Mouse (Mus musculus): ENCODE measurements around the gene Pum2. TPM values are rescaled to one million over a fixed set of nuclear protein-coding genes. Genes with fewer than 3 reads are reported as not detected.
A peak's percentile ranks its signal among the peaks of the same experiment; 100 is the strongest.

Gene Pum2
- polyA plus RNA-seq, 1 experiment from 2014 or later: 22.6 TPM

DNA sequence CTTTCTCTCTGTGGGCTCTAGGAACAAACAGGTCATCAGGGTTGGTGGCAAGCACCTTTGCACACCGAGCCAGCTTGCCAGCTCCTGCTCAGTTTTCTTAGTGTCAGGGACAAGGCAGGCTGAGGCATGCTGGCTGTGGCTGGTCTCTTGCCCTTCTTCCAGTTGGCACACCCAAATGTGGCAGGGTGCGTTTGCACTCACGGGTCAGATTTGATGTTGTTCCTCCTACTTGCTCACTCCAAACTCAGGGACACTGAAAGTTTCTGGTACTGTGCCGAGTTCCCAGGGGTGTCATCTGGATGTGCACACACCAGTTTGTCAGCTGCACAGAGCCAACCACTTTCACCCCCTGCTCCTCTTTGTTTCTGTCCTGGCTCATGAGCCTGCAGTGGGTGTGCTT, 17.3 kb upstream of the Pum2 start:
- 73% methylated on average over 4 of the region's 4 CpGs for WGBS
- Histone ChIP-seq H3K9me3 (ENCODE audit: control insufficient read depth, low read length) (no peaks in the 10 kb centered on the region), H3K36me3 (ENCODE audit: control insufficient read depth, insufficient read depth, low read length) (no peaks in the 10 kb centered on the region), H3K27ac (replicated peaks) (peak overlapping the region; percentile 81), H3K4me3 (ENCODE audit: low read depth, low read length) (no peak overlapping the region), H3K4me1 (replicated peaks; ENCODE audit: control insufficient read depth, insufficient read depth) (no peaks in the 10 kb centered on the region), H3K4me2 (replicated peaks; ENCODE audit: low read depth) (no peak overlapping the region), H3K9ac (ENCODE audit: low read length) (no peak overlapping the region), H3K27me3 (ENCODE audit: control insufficient read depth, insufficient read depth, low read length) (no peaks in the 10 kb centered on the region)
- peak; percentile 18 for DNase-seq (ENCODE audit: low spot score)
- ATAC-seq (ENCODE audit: low FRiP score, low TSS enrichment): peak; percentile 49; the same call in 1 of the 2 replicates
- TF ChIP-seq CTCF (IDR thresholded peaks at IDR 0.05; ENCODE audit: low read depth) (no peak), EP300 (optimal IDR thresholded peaks at IDR 0.05) (no peak)

DNA sequence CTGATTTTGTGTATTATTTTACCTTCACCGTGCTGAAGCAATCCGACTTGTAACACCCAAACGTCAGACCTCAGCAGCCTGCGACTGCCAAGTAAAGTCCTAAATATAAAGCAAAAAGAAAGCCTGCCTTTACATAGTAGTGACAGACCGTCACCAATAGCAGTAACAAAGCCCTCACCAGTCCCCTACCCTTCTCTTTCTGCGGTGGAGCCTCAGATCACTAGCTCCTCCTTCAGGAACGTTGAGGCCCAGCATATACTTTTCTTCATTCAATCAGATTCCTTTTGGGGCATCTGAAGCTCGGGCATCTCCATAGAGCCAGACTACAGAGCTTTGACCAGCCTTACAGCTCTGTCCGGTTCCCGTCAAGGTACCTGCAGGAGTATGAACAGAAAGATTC, 16.8 kb upstream of the Pum2 start:
- WGBS: 66% methylated on average over 10 of the region's 10 CpGs
- peak overlapping the region; percentile 81 for H3K27ac ChIP-seq (replicated peaks)
- H3K4me1 ChIP-seq (replicated peaks; ENCODE audit: control insufficient read depth, insufficient read depth): no peaks in the 10 kb centered on the region
- ATAC-seq (ENCODE audit: low FRiP score, low TSS enrichment) (no peak), DNase-seq (ENCODE audit: low spot score) (no peak)
- TF ChIP-seq EP300 (optimal IDR thresholded peaks at IDR 0.05) (no peak), CTCF (IDR thresholded peaks at IDR 0.05; ENCODE audit: low read depth) (peak; percentile 45)
- H3K4me2 ChIP-seq (replicated peaks; ENCODE audit: low read depth): no peak overlapping the region
- H3K27me3 ChIP-seq (ENCODE audit: control insufficient read depth, insufficient read depth, low read length): no peaks in the 10 kb centered on the region
- H3K4me3 ChIP-seq (ENCODE audit: low read depth, low read length): no peak overlapping the region
- no peak overlapping the region for H3K9ac ChIP-seq (ENCODE audit: low read length)
- no peaks in the 10 kb centered on the region for H3K9me3 ChIP-seq (ENCODE audit: control insufficient read depth, low read length)
- no peaks in the 10 kb centered on the region for H3K36me3 ChIP-seq (ENCODE audit: control insufficient read depth, insufficient read depth, low read length)

DNA sequence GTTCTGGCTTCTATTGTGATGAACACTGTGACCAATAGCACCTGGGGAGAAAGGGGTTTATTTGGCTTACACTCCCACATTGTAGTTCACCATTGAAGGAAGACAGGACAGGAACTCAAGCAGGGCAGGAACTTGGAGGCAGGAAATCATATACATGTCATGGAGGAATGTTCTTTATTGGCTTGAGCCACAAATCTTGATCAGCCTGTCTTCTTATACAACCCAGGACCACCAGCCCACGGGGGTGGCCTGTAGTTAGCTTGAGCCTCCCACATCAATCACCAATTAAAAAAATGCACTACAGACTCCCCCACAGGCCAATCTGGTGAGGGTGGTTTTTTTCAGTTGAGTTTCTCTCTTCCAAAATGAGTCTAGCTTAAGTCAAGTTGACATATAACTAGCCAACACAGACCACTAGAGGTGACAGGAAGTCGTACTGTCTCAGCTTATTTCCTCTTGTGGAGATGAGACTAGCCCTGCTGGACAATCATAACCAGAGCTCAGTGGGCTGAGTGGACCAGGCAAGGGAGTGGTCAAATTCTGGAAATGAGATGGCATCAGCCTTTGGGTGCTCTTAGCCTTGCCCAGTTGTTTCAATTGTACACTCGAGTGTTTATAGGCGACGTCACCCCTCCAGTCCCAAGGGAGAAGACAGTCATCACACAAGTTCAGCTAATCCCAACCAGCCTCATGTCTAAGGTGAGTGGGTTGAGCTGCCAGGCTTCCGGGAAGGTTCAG, 16.1 kb upstream of the Pum2 start:
- Histone ChIP-seq H3K4me3 (ENCODE audit: low read depth, low read length) (no peak overlapping the region), H3K9ac (ENCODE audit: low read length) (no peak overlapping the region), H3K36me3 (ENCODE audit: control insufficient read depth, insufficient read depth, low read length) (no peaks in the 10 kb centered on the region), H3K9me3 (ENCODE audit: control insufficient read depth, low read length) (no peaks in the 10 kb centered on the region), H3K27ac (replicated peaks) (peak overlapping the region; percentile 81), H3K27me3 (ENCODE audit: control insufficient read depth, insufficient read depth, low read length) (no peaks in the 10 kb centered on the region), H3K4me2 (replicated peaks; ENCODE audit: low read depth) (no peak overlapping the region), H3K4me1 (replicated peaks; ENCODE audit: control insufficient read depth, insufficient read depth) (no peaks in the 10 kb centered on the region)
- TF ChIP-seq CTCF (IDR thresholded peaks at IDR 0.05; ENCODE audit: low read depth): no peak
- no peak for TF ChIP-seq EP300 (optimal IDR thresholded peaks at IDR 0.05)
- ATAC-seq (ENCODE audit: low FRiP score, low TSS enrichment): no peak
- DNase-seq (ENCODE audit: low spot score): no peak
- WGBS: 84% methylated on average over 6 of the region's 6 CpGs

DNA sequence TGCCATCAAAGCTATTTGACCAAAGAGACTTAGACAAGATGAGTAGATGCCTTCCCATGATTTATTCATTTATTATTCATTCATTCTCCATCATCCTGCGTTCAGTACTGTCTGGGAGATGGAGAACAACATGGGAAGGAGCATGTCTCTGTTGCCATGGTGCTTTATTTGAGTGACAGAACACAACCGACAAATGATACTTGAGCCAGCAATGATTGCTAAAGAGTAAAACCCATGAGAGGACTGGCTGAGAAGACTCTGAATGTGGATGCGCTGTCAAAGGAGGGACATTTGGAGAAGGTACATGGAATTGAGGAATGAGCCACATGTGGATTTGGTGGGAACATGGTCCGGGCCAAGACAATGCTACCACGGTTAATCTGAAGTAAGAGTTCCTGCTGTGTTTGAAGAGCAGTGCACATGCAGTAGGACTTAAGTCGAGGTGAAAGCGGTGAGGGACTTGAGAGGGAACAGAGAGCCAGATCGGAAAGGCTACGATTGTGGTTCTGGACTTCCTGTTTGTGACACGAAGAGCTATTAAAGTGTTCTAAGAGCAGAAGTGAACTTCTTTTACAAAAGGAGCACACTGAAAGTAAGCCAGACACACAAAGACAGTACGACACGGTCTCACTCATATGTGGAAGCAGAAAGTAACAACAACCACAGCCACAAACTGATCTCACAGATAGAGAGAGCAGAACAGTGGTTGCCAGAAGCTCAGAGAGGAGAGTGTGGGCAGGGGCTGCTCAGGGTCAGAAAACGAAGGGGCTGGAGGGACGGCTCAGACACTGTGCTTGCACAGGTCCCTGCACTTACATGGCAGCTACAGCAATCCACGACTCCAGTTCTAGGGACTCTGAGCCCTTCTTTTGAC, 14.3 kb upstream of the Pum2 start:
- H3K4me2 ChIP-seq (replicated peaks; ENCODE audit: low read depth): no peak overlapping the region
- H3K9me3 ChIP-seq (ENCODE audit: control insufficient read depth, low read length): no peaks in the 10 kb centered on the region
- H3K9ac ChIP-seq (ENCODE audit: low read length): no peak overlapping the region
- TF ChIP-seq EP300 (optimal IDR thresholded peaks at IDR 0.05) (no peak), CTCF (IDR thresholded peaks at IDR 0.05; ENCODE audit: low read depth) (no peak)
- no peaks in the 10 kb centered on the region for H3K27me3 ChIP-seq (ENCODE audit: control insufficient read depth, insufficient read depth, low read length)
- DNase-seq (ENCODE audit: low spot score) (no peak), ATAC-seq (ENCODE audit: low FRiP score, low TSS enrichment) (no peak)
- no peak overlapping the region for H3K27ac ChIP-seq (replicated peaks)
- H3K36me3 ChIP-seq (ENCODE audit: control insufficient read depth, insufficient read depth, low read length): no peaks in the 10 kb centered on the region
- no peaks in the 10 kb centered on the region for H3K4me1 ChIP-seq (replicated peaks; ENCODE audit: control insufficient read depth, insufficient read depth)
- 83% methylated on average over 15 of the region's 15 CpGs for WGBS
- no peak overlapping the region for H3K4me3 ChIP-seq (ENCODE audit: low read depth, low read length)

DNA sequence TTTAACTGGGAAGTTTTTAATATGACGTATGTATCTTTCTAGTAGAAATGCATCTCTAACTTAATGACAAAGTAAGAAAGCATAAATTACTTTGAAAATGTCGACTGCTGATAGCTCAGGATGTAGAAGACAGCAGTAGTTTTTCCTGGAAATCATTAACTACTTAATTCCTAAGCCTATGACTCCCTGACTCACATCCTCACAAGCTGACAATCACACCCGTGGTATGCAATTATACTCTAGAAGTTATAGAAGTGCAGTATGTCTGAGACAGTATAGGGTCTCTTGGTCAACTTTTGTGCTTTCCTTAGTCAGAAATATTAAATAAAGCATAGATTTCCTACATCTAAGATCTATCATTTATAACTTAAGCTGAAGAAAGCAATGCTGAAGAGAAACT, 12.2 kb upstream of the Pum2 start:
- H3K4me3 ChIP-seq (ENCODE audit: low read depth, low read length): no peak overlapping the region
- no peaks in the 10 kb centered on the region for H3K27me3 ChIP-seq (ENCODE audit: control insufficient read depth, insufficient read depth, low read length)
- no peaks in the 10 kb centered on the region for H3K36me3 ChIP-seq (ENCODE audit: control insufficient read depth, insufficient read depth, low read length)
- H3K9me3 ChIP-seq (ENCODE audit: control insufficient read depth, low read length): no peaks in the 10 kb centered on the region
- H3K4me2 ChIP-seq (replicated peaks; ENCODE audit: low read depth): no peak overlapping the region
- H3K9ac ChIP-seq (ENCODE audit: low read length): no peak overlapping the region
- H3K4me1 ChIP-seq (replicated peaks; ENCODE audit: control insufficient read depth, insufficient read depth): no peaks in the 10 kb centered on the region
- ATAC-seq (ENCODE audit: low FRiP score, low TSS enrichment): no peak
- DNase-seq (ENCODE audit: low spot score): no peak
- H3K27ac ChIP-seq (replicated peaks): no peak overlapping the region
- 37% methylated on average over 3 of the region's 3 CpGs for WGBS
- TF ChIP-seq EP300 (optimal IDR thresholded peaks at IDR 0.05) (no peak), CTCF (IDR thresholded peaks at IDR 0.05; ENCODE audit: low read depth) (no peak)

DNA sequence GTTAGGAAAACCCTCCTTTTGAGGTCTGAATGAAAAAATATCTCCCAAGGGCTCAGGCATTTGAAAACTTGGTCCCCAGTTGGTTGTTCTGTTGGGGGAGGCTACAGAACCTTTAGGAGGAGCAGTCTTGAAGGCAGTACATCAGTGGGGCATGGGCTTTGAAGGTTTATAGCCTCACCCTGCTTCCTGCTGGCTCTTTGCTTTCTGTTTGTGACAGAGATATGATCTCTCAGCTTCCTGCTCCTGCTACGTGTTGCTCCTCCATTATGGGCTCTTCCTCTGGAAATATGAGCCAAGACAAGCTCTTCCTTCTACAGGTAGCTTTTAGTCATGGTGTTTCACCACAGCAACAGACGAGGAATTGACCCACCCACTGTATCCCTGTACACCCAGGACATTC, 11.8 kb upstream of the Pum2 start:
- no peak overlapping the region for H3K4me2 ChIP-seq (replicated peaks; ENCODE audit: low read depth)
- TF ChIP-seq EP300 (optimal IDR thresholded peaks at IDR 0.05): no peak
- TF ChIP-seq CTCF (IDR thresholded peaks at IDR 0.05; ENCODE audit: low read depth): no peak
- ATAC-seq (ENCODE audit: low FRiP score, low TSS enrichment) (no peak; the same call in 1 of the 2 replicates), DNase-seq (ENCODE audit: low spot score) (no peak)
- no peaks in the 10 kb centered on the region for H3K27me3 ChIP-seq (ENCODE audit: control insufficient read depth, insufficient read depth, low read length)
- no peak overlapping the region for H3K27ac ChIP-seq (replicated peaks)
- H3K36me3 ChIP-seq (ENCODE audit: control insufficient read depth, insufficient read depth, low read length): no peaks in the 10 kb centered on the region
- WGBS: 19% methylated on average over 2 of the region's 2 CpGs
- H3K9ac ChIP-seq (ENCODE audit: low read length): no peak overlapping the region
- no peaks in the 10 kb centered on the region for H3K9me3 ChIP-seq (ENCODE audit: control insufficient read depth, low read length)
- no peaks in the 10 kb centered on the region for H3K4me1 ChIP-seq (replicated peaks; ENCODE audit: control insufficient read depth, insufficient read depth)
- no peak overlapping the region for H3K4me3 ChIP-seq (ENCODE audit: low read depth, low read length)
